Mouse (Mus musculus): ENCODE measurements around the gene Ky. TPM values are rescaled to one million over a fixed set of nuclear protein-coding genes. Genes with fewer than 3 reads are reported as not detected.

Gene Ky
- 100 to 1,000 TPM; 133 to 138 TPM for total RNA-seq (2021)
- long read RNA-seq, experiment 1, full-length matches to known transcripts, result 5 of 24 reads
- long read RNA-seq, experiment 1, partial matches to known transcripts, result 16 of 24 reads
- long read RNA-seq, experiment 1, other reads (novel, unspliced or antisense), result 3 of 24 reads
- long read RNA-seq, experiment 2, full-length matches to known transcripts, result 10 of 23 reads
- long read RNA-seq, experiment 2, partial matches to known transcripts, result 11 of 23 reads
- long read RNA-seq, experiment 2, other reads (novel, unspliced or antisense), result 2 of 23 reads

GRCm38 (mm10) chr9:102505700-102506585 is at the start of gene Ky:
TSS of gene Ky (plus strand) at chr9:102505750.
- DNase-seq, result peak; percentile 59

- no peak for DNase-seq
These were observed 43.3 kb upstream of the Ky start for GRCm38 (mm10) chr9:102462251-102462650.

- DNase-seq, result no peak
These were observed 40.5 kb upstream of the Ky start for GRCm38 (mm10) chr9:102465044-102465443.

- DNase-seq, result no peak
These were observed 39.8 kb upstream of the Ky start for GRCm38 (mm10) chr9:102465726-102466125.

- DNase-seq, result no peak
These were observed 35.3 kb upstream of the Ky start for GRCm38 (mm10) chr9:102470076-102470819.

GRCm38 (mm10) chr9:102477767-102478450 is 27.6 kb upstream of the Ky start:
- DNase-seq, result no peak

GRCm38 (mm10) chr9:102478451-102478835 is 27.1 kb upstream of the Ky start:
- no peak for DNase-seq

GRCm38 (mm10) chr9:102479022-102479421 is 26.5 kb upstream of the Ky start:
- peak; percentile 47 for DNase-seq

- DNase-seq, result no peak
These were observed 13.3 kb upstream of the Ky start for GRCm38 (mm10) chr9:102492031-102492795.

GRCm38 (mm10) chr9:102493044-102493443 is 12.5 kb upstream of the Ky start:
- DNase-seq, result no peak

GRCm38 (mm10) chr9:102493916-102494315 is 11.6 kb upstream of the Ky start:
- DNase-seq, result no peak

GRCm38 (mm10) chr9:102494454-102494853 is 11.1 kb upstream of the Ky start:
- DNase-seq, result peak; percentile 31

GRCm38 (mm10) chr9:102495266-102495665 is 10.3 kb upstream of the Ky start:
- DNase-seq, result no peak

GRCm38 (mm10) chr9:102496481-102497041 is 9.0 kb upstream of the Ky start:
- DNase-seq, result no peak

- no peak for DNase-seq
These were observed 8.4 kb upstream of the Ky start for GRCm38 (mm10) chr9:102497089-102497690.

- DNase-seq, result peak; percentile 40
These were observed 7.6 kb upstream of the Ky start for GRCm38 (mm10) chr9:102497833-102498430.

- DNase-seq, result no peak
These were observed 6.8 kb upstream of the Ky start for GRCm38 (mm10) chr9:102498701-102499100.

GRCm38 (mm10) chr9:102499266-102499665 is 6.3 kb upstream of the Ky start:
- no peak for DNase-seq

GRCm38 (mm10) chr9:102499746-102500145 is 5.8 kb upstream of the Ky start:
- no peak for DNase-seq

GRCm38 (mm10) chr9:102501113-102501512 is 4.4 kb upstream of the Ky start:
- no peak for DNase-seq
